Mouse (Mus musculus): ENCODE measurements around the gene Sptbn2. TPM values are rescaled to one million over a fixed set of nuclear protein-coding genes. Genes with fewer than 3 reads are reported as not detected.

Sptbn2 gene
- polyA plus RNA-seq (2014; fragmentation: Nextera tagmentation; extraction: Ambion mirVana), result 3.7 and 4.0 TPM in 2 replicates

DNA sequence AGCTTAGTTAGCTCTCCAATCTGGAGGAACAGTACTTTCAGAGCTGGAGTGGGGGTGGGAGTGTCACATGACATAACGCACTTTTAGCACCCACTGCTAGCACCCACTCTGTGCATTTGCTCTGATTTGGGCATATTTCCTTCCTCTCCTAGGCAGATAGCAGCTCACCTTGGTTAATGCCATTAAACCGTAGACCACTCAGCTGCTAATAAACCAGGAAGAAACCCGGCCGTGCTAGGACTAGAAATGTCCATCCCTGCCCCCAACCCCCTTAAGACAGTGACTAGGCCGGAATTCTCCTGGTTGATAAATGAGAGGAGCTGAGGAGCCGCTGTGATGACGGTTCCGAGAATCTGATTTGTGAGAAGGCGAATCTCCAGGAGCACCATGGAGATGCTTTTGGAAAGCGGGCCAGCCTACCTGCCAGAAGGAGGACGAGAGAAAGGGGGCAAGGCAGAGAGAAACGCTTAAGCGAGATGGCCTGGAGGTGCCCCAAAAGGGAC lies at the start of gene Sptbn2:
TSS of gene Sptbn2 (plus strand) at position 70 of the 503 bp plus-strand sequence.
- DNase-seq (ENCODE audit: low spot score), result no peak
- no peaks in the 10 kb centered on the region for H3K9me3 ChIP-seq (ENCODE audit: control insufficient read depth, low read length)
- H3K9ac ChIP-seq (ENCODE audit: low read depth, low read length), result peak within 1 kb of the TSS; percentile 62
- H3K36me3 ChIP-seq (ENCODE audit: control insufficient read depth, insufficient read depth, low read length), result no peaks in the 10 kb centered on the region
- H3K4me3 ChIP-seq (ENCODE audit: low read depth, low read length), result peak within 1 kb of the TSS; percentile 59
- H3K4me2 ChIP-seq (ENCODE audit: low read depth, low read length), result peak within 1 kb of the TSS; percentile 99
- WGBS, result 10% methylated on average over 13 of the region's 13 CpGs
- no peak within 1 kb of the TSS for H3K27ac ChIP-seq (replicated peaks; ENCODE audit: low read depth, low read length)
- peaks cover 51% of the 10 kb centered on the region for H3K27me3 ChIP-seq (replicated peaks; ENCODE audit: control insufficient read depth, insufficient read depth, low read length)
- peaks cover 4% of the 10 kb centered on the region for H3K4me1 ChIP-seq (ENCODE audit: control insufficient read depth, insufficient read depth, low read length)
- no peak for ATAC-seq (ENCODE audit: low read depth)

DNA sequence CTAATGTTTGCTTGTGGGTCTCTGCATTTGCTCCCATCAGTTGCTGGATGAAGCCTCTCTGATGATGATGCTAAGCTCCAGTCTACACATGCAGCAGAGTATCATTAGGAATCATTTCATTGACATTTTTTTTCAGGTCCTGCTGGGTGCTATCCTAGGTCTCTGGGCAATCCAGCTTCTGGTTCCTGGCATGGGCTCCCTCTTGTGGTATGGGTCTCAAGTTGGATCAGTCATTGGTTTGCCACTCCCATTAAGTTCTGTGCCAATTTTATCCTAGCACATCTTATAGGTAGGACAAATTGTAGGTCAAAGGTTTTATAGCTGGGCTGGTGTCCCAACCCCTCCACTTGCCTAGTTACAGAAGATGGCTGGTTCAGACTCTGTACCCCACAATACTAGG lies 44.2 kb upstream of the Sptbn2 start:
- Histone ChIP-seq H3K4me2 (ENCODE audit: low read depth, low read length) (no peak overlapping the region), H3K4me3 (ENCODE audit: low read depth, low read length) (no peak overlapping the region), H3K27ac (replicated peaks; ENCODE audit: low read depth, low read length) (no peak overlapping the region), H3K36me3 (ENCODE audit: control insufficient read depth, insufficient read depth, low read length) (no peaks in the 10 kb centered on the region), H3K9ac (ENCODE audit: low read depth, low read length) (no peak overlapping the region), H3K4me1 (ENCODE audit: control insufficient read depth, insufficient read depth, low read length) (no peaks in the 10 kb centered on the region), H3K27me3 (replicated peaks; ENCODE audit: control insufficient read depth, insufficient read depth, low read length) (no peaks in the 10 kb centered on the region), H3K9me3 (ENCODE audit: control insufficient read depth, low read length) (no peaks in the 10 kb centered on the region)
- ATAC-seq (ENCODE audit: low read depth) (no peak), DNase-seq (ENCODE audit: low spot score) (peak; percentile 14)

DNA sequence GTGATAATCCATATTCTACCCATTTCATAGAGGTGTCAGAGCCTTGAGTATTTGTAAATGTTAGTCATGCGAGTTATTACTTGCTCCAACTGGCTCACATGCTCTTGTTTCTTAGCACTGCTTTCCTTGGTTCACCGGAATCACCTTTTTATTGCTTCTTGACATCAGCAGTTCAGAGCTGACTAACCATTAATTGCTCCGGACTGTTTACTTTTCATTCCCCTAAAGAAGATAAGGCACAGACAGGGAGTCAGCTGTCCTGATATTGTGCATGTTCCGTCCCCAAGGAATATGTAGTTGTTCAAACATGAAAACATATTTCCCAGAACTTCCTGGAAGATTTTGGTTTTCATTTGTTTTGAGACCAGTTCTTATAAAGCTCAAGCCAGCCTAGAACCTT lies 40.2 kb upstream of the Sptbn2 start:
- WGBS, result 86% methylated on average over 4 of the region's 4 CpGs
- no peak overlapping the region for H3K4me2 ChIP-seq (ENCODE audit: low read depth, low read length)

DNA sequence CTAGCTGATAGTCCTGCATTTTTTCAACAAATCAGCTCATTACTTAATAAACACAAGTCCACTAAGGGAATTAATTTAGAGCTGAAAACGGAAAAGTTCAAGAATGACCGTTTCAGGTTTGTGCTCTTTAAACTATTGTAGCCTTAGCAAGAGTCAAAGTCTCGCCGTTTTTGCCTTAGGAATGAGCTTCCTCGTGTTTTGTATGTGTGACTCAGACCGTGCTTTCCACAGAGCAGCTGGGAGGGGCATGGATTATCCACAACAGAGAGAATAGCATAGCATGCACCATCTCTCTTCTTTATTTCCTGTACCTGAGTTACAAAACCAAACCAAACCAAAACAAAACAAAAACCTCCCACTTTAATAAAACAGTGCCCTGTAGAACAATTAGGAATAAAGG lies 38.6 kb upstream of the Sptbn2 start:
- Histone ChIP-seq H3K4me1 (ENCODE audit: control insufficient read depth, insufficient read depth, low read length) (no peaks in the 10 kb centered on the region), H3K4me3 (ENCODE audit: low read depth, low read length) (no peak overlapping the region), H3K27me3 (replicated peaks; ENCODE audit: control insufficient read depth, insufficient read depth, low read length) (no peaks in the 10 kb centered on the region), H3K27ac (replicated peaks; ENCODE audit: low read depth, low read length) (no peak overlapping the region), H3K36me3 (ENCODE audit: control insufficient read depth, insufficient read depth, low read length) (no peaks in the 10 kb centered on the region), H3K9me3 (ENCODE audit: control insufficient read depth, low read length) (no peaks in the 10 kb centered on the region), H3K4me2 (ENCODE audit: low read depth, low read length) (no peak overlapping the region), H3K9ac (ENCODE audit: low read depth, low read length) (no peak overlapping the region)
- peak; percentile 2 for DNase-seq (ENCODE audit: low spot score)
- 68% methylated on average over 6 of the region's 6 CpGs for WGBS
- ATAC-seq (ENCODE audit: low read depth), result no peak

More for the DNA sequence above, 40.2 kb upstream of the Sptbn2 start:
- Histone ChIP-seq H3K4me3 (ENCODE audit: low read depth, low read length) (no peak overlapping the region), H3K36me3 (ENCODE audit: control insufficient read depth, insufficient read depth, low read length) (no peaks in the 10 kb centered on the region), H3K4me1 (ENCODE audit: control insufficient read depth, insufficient read depth, low read length) (no peaks in the 10 kb centered on the region), H3K9ac (ENCODE audit: low read depth, low read length) (no peak overlapping the region), H3K9me3 (ENCODE audit: control insufficient read depth, low read length) (no peaks in the 10 kb centered on the region), H3K27me3 (replicated peaks; ENCODE audit: control insufficient read depth, insufficient read depth, low read length) (no peaks in the 10 kb centered on the region), H3K27ac (replicated peaks; ENCODE audit: low read depth, low read length) (no peak overlapping the region)
- DNase-seq (ENCODE audit: low spot score) (no peak), ATAC-seq (ENCODE audit: low read depth) (no peak)

DNA sequence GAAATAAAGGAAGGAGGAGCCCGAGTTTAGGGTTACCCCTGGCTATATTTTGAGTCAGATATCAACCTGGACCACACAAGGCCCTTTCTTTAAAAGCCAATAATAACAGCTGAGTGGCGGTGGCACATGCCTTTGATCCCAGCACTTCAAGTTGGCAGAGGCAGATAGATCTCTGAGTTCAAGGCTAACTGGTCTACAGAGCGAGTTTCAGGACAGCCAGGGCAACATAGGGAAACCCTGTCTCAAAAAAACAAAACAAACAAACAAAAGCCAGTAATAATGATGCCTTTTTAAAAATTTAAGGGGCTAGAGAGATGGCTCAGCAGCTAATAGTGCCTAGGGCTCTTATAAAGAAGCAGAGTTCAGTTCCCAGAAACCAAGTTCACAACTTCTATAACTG lies 16.6 kb upstream of the Sptbn2 start:
- Histone ChIP-seq H3K27ac (replicated peaks; ENCODE audit: low read depth, low read length) (no peak overlapping the region), H3K36me3 (ENCODE audit: control insufficient read depth, insufficient read depth, low read length) (no peaks in the 10 kb centered on the region), H3K4me3 (ENCODE audit: low read depth, low read length) (no peak overlapping the region), H3K4me2 (ENCODE audit: low read depth, low read length) (no peak overlapping the region), H3K4me1 (ENCODE audit: control insufficient read depth, insufficient read depth, low read length) (0 out of 2 replicates have a peak, but pooled peaks cover 3% of the 10 kb centered on the region), H3K27me3 (replicated peaks; ENCODE audit: control insufficient read depth, insufficient read depth, low read length) (peaks cover 26% of the 10 kb centered on the region), H3K9ac (ENCODE audit: low read depth, low read length) (no peak overlapping the region), H3K9me3 (ENCODE audit: control insufficient read depth, low read length) (no peaks in the 10 kb centered on the region)
- no peak for ATAC-seq (ENCODE audit: low read depth)
- no peak for DNase-seq (ENCODE audit: low spot score)
- 58% methylated on average over 3 of the region's 3 CpGs for WGBS

DNA sequence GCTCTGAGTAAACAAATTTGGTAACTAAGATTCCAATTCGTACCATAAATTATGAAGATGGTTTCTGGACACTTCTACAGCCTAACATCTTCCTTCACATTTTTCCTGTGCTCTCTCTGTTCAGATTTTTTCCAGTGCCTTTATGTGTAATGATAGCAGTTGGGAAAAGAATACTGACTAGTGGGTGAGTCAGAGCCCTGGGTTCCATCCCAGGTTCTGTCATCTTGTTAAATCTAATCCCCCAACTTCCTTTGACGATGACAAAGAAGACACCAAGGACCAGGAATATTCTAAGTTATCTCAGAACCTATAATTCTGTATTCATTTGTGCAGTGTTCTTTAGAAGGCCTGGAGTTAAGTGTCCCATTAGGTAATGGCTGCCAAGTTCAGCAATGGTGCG lies 13.8 kb upstream of the Sptbn2 start:
- H3K36me3 ChIP-seq (ENCODE audit: control insufficient read depth, insufficient read depth, low read length), result no peaks in the 10 kb centered on the region
- H3K4me2 ChIP-seq (ENCODE audit: low read depth, low read length), result no peak overlapping the region
- 0 out of 2 replicates have a peak, but pooled peaks cover 3% of the 10 kb centered on the region for H3K4me1 ChIP-seq (ENCODE audit: control insufficient read depth, insufficient read depth, low read length)
- H3K4me3 ChIP-seq (ENCODE audit: low read depth, low read length), result no peak overlapping the region
- WGBS, result 76% methylated on average over 3 of the region's 3 CpGs
- peaks cover 36% of the 10 kb centered on the region for H3K27me3 ChIP-seq (replicated peaks; ENCODE audit: control insufficient read depth, insufficient read depth, low read length)
- no peak overlapping the region for H3K27ac ChIP-seq (replicated peaks; ENCODE audit: low read depth, low read length)
- no peak overlapping the region for H3K9ac ChIP-seq (ENCODE audit: low read depth, low read length)
- ATAC-seq (ENCODE audit: low read depth), result no peak
- DNase-seq (ENCODE audit: low spot score), result no peak
- no peaks in the 10 kb centered on the region for H3K9me3 ChIP-seq (ENCODE audit: control insufficient read depth, low read length)

DNA sequence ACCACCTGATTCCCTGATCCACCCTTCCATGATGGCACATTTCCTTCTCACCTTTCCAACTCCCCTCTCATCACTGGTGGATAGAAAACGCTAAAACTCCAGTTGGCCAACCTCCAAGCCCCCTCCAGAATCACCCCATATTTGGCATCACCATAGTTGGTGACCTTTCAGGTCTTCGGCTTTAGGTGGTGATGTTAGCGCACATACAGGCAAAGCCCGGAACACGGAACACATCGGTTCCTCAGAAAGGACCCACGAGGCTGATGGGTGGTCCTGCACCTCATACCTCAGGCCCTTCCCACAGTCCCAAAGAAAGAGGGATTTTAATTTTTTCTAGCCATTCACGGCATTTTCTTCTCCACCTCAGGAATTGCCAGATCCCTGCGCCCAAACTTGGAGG lies 13.2 kb upstream of the Sptbn2 start:
- 76% methylated on average over 9 of the region's 9 CpGs for WGBS
- peak overlapping the region; percentile 46 for H3K4me3 ChIP-seq (ENCODE audit: low read depth, low read length)
- H3K27me3 ChIP-seq (replicated peaks; ENCODE audit: control insufficient read depth, insufficient read depth, low read length), result peaks cover 36% of the 10 kb centered on the region
- peak overlapping the region; percentile 68 for H3K4me2 ChIP-seq (ENCODE audit: low read depth, low read length)
- no peak for ATAC-seq (ENCODE audit: low read depth)
- H3K4me1 ChIP-seq (ENCODE audit: control insufficient read depth, insufficient read depth, low read length), result 0 out of 2 replicates have a peak, but pooled peaks cover 3% of the 10 kb centered on the region
- no peak overlapping the region for H3K9ac ChIP-seq (ENCODE audit: low read depth, low read length)
- no peak for DNase-seq (ENCODE audit: low spot score)
- H3K36me3 ChIP-seq (ENCODE audit: control insufficient read depth, insufficient read depth, low read length), result no peaks in the 10 kb centered on the region
- no peak overlapping the region for H3K27ac ChIP-seq (replicated peaks; ENCODE audit: low read depth, low read length)
- no peaks in the 10 kb centered on the region for H3K9me3 ChIP-seq (ENCODE audit: control insufficient read depth, low read length)

DNA sequence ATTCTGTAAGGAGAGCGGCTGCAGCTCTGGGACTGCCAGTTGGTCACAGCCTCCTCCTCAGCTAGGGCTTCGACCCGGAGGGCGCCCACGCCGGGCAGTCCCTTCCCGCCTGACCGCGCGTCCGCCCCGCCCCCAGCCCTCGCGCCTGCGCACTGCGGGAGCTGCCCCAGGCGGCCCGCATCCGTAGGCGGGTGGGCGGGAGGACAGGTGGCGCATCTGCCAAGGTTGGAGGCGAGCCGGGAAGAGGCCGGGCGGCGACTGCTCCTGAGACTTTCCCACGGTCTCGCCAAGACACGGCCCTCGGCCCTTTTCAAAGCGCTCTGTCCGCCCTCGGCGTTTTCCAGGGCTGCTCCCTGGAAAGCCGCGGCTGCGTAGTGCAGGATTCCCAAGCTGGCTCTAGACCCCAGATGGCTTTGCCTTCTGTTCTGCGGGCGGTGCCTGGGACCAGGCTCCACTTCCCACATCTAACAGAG lies 12.7 kb upstream of the Sptbn2 start, which contains the start of gene Gm960:
TSS of gene Gm960 (minus strand) at position 464 of the 473 bp plus-strand sequence.
- WGBS, result 1% methylated on average over 40 of the region's 40 CpGs
- peak; percentile 53 for DNase-seq (ENCODE audit: low spot score)

DNA sequence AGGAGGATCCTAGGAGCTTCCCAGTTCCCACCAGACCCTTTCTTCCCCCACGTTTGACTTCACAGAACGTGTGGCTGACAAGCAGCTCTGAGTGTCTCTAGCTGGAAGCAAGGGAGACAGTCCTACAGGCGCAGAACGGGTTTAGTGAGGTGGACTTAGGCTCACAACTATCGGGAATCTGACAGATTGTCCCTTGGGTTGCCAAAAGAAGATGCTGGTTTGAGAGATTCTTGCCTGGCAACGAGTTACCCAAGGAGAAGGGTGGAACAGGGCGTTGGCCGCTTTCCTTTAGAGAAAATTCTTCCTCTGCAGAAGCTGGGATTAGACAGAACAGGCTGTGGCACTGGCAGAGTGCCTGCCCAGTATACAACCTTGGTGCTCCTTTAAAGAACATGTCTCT lies 12.1 kb upstream of the Sptbn2 start:
- Histone ChIP-seq H3K4me3 (ENCODE audit: low read depth, low read length) (peak overlapping the region; percentile 46; the same call in 1 of the 2 replicates), H3K4me1 (ENCODE audit: control insufficient read depth, insufficient read depth, low read length) (0 out of 2 replicates have a peak, but pooled peaks cover 3% of the 10 kb centered on the region), H3K27me3 (replicated peaks; ENCODE audit: control insufficient read depth, insufficient read depth, low read length) (peaks cover 36% of the 10 kb centered on the region), H3K36me3 (ENCODE audit: control insufficient read depth, insufficient read depth, low read length) (no peaks in the 10 kb centered on the region), H3K27ac (replicated peaks; ENCODE audit: low read depth, low read length) (no peak overlapping the region), H3K9ac (ENCODE audit: low read depth, low read length) (no peak overlapping the region), H3K4me2 (ENCODE audit: low read depth, low read length) (peak overlapping the region; percentile 68), H3K9me3 (ENCODE audit: control insufficient read depth, low read length) (no peaks in the 10 kb centered on the region)
- no peak for DNase-seq (ENCODE audit: low spot score)
- WGBS, result 31% methylated on average over 8 of the region's 8 CpGs
- ATAC-seq (ENCODE audit: low read depth), result no peak

More for the DNA sequence above, 12.7 kb upstream of the Sptbn2 start, which contains the start of gene Gm960:
- Histone ChIP-seq H3K9ac (ENCODE audit: low read depth, low read length) (peak within 1 kb of the TSS; percentile 50), H3K27ac (replicated peaks; ENCODE audit: low read depth, low read length) (no peak within 1 kb of the TSS), H3K4me3 (ENCODE audit: low read depth, low read length) (peak within 1 kb of the TSS; percentile 46), H3K4me1 (ENCODE audit: control insufficient read depth, insufficient read depth, low read length) (0 out of 2 replicates have a peak, but pooled peaks cover 3% of the 10 kb centered on the region), H3K4me2 (ENCODE audit: low read depth, low read length) (peak within 1 kb of the TSS; percentile 68), H3K9me3 (ENCODE audit: control insufficient read depth, low read length) (no peaks in the 10 kb centered on the region), H3K36me3 (ENCODE audit: control insufficient read depth, insufficient read depth, low read length) (no peaks in the 10 kb centered on the region), H3K27me3 (replicated peaks; ENCODE audit: control insufficient read depth, insufficient read depth, low read length) (peaks cover 36% of the 10 kb centered on the region)
- peak; percentile 82 for ATAC-seq (ENCODE audit: low read depth)
